Mouse (Mus musculus): ENCODE results near the gene Wdr20. TPM values are rescaled to one million over a fixed set of nuclear protein-coding genes. Genes with fewer than 3 reads are reported as not detected.

Gene Wdr20
- polyA plus RNA-seq, 1 experiment from 2014 or later: 27.0 TPM

Other genes starting within 250 kb of the Wdr20 start
- gene Dync1h1, start 136.5 kb upstream of the Wdr20 start, polyA plus RNA-seq (2016; fragmentation: Nextera tagmentation; extraction: Ambion mirVana): 63.3 and 67.9 TPM in 2 replicates
- not detected in 2 replicates for gene 1700001K19Rik, start 55.3 kb upstream of the Wdr20 start, polyA plus RNA-seq (2016; fragmentation: Nextera tagmentation; extraction: Ambion mirVana)
- gene Hsp90aa1, start 35.2 kb upstream of the Wdr20 start, polyA plus RNA-seq (2016; fragmentation: Nextera tagmentation; extraction: Ambion mirVana): 1,005 and 1,256 TPM in 2 replicates
- gene Mok, start 103.0 kb downstream of the Wdr20 start, polyA plus RNA-seq (2016; fragmentation: Nextera tagmentation; extraction: Ambion mirVana): 6.0 and 6.5 TPM in 2 replicates
- gene Zfp839, start 112.3 kb downstream of the Wdr20 start, polyA plus RNA-seq (2016; fragmentation: Nextera tagmentation; extraction: Ambion mirVana): 3.9 and 6.2 TPM in 2 replicates
- gene Cinp, start 151.2 kb downstream of the Wdr20 start, polyA plus RNA-seq (2016; fragmentation: Nextera tagmentation; extraction: Ambion mirVana): 88.4 and 114 TPM in 2 replicates
- gene Tecpr2, start 151.3 kb downstream of the Wdr20 start, polyA plus RNA-seq (2016; fragmentation: Nextera tagmentation; extraction: Ambion mirVana): 6.0 and 6.7 TPM in 2 replicates
- 15.2 and 17.2 TPM in 2 replicates for gene Ankrd9, start 241.1 kb downstream of the Wdr20 start, polyA plus RNA-seq (2016; fragmentation: Nextera tagmentation; extraction: Ambion mirVana)